Mouse (Mus musculus) left cerebral cortex, adult 11 months (tissue): ENCODE results near the gene Fbxo42.
A peak's percentile ranks its signal among the peaks of the same experiment; 100 is the strongest.

Source experiments
- DNase-seq: peaks from one replicate; pipeline ENCODE4 v3.0.0; 2022; ENCODE audit warnings: low spot score

Fbxo42 gene

GRCm38 (mm10) chr4:141175783-141176182 lies 28.1 kb downstream of the Fbxo42 start:
- no peak for DNase-seq

- DNase-seq, result no peak
Measured at GRCm38 (mm10) chr4:141176328-141176838, 28.7 kb downstream of the Fbxo42 start.

GRCm38 (mm10) chr4:141178500-141178899 lies 30.8 kb downstream of the Fbxo42 start:
- DNase-seq, result no peak

GRCm38 (mm10) chr4:141180831-141181230 lies 33.1 kb downstream of the Fbxo42 start:
- no peak for DNase-seq

- no peak for DNase-seq
Measured at GRCm38 (mm10) chr4:141181981-141182380, 34.3 kb downstream of the Fbxo42 start.

- no peak for DNase-seq
Measured at GRCm38 (mm10) chr4:141183932-141184331, 36.2 kb downstream of the Fbxo42 start.

- no peak for DNase-seq
Measured at GRCm38 (mm10) chr4:141184426-141184825, 36.7 kb downstream of the Fbxo42 start.

- no peak for DNase-seq
Measured at GRCm38 (mm10) chr4:141186923-141187836, 39.5 kb downstream of the Fbxo42 start.

GRCm38 (mm10) chr4:141191294-141191693 lies 43.6 kb downstream of the Fbxo42 start:
- no peak for DNase-seq

GRCm38 (mm10) chr4:141194553-141194952 lies 46.8 kb downstream of the Fbxo42 start:
- no peak for DNase-seq

- DNase-seq, result no peak
Measured at GRCm38 (mm10) chr4:141196981-141197685, 49.4 kb downstream of the Fbxo42 start.

GRCm38 (mm10) chr4:141197686-141198035 lies 49.9 kb downstream of the Fbxo42 start:
- no peak for DNase-seq

- no peak for DNase-seq
Measured at GRCm38 (mm10) chr4:141200906-141201305, 53.2 kb downstream of the Fbxo42 start.

GRCm38 (mm10) chr4:141202192-141202591 lies 54.5 kb downstream of the Fbxo42 start:
- no peak for DNase-seq

GRCm38 (mm10) chr4:141204580-141205061 lies 56.9 kb downstream of the Fbxo42 start:
- DNase-seq, result no peak

- DNase-seq, result no peak
Measured at GRCm38 (mm10) chr4:141207081-141207480, 59.4 kb downstream of the Fbxo42 start.

GRCm38 (mm10) chr4:141210524-141211219 lies 63.0 kb downstream of the Fbxo42 start:
- DNase-seq, result no peak

GRCm38 (mm10) chr4:141211646-141212045 lies 63.9 kb downstream of the Fbxo42 start:
- DNase-seq, result no peak

GRCm38 (mm10) chr4:141212892-141213291 lies 65.2 kb downstream of the Fbxo42 start:
- DNase-seq, result no peak

- DNase-seq, result no peak
Measured at GRCm38 (mm10) chr4:141213342-141213741, 65.6 kb downstream of the Fbxo42 start.

- peak; percentile 89 for DNase-seq
Measured at GRCm38 (mm10) chr4:141213770-141214336, 66.1 kb downstream of the Fbxo42 start, which contains the start of gene Rsg1. Rsg1 (plus strand) TSS chr4:141213956.
